Mouse (Mus musculus) liver, embryonic 12.5 days (tissue): ENCODE results near the gene Glrx. TPM values are rescaled to one million over a fixed set of nuclear protein-coding genes. Genes with fewer than 3 reads are reported as not detected.
"Not testable (repeated sequence)": the region's sequence is repeated elsewhere in the genome, so short reads cannot be mapped to it uniquely, and the experiment has no call there.

Source experiments
- ATAC-seq: fragments of 200-750 bp; cut with Nextera tagmentation; 2 replicates; pipeline ENCODE4 v1.8.0; 2017; ENCODE audit warnings: moderate number of reproducible peaks, mild to moderate bottlenecking, moderate library complexity
- H3K27ac ChIP-seq: fragments of 300-500 bp; sonication (generic); 2 replicates; pipeline ENCODE4 v1.5.1; 2016; ENCODE audit warnings: mild to moderate bottlenecking
- H3K27me3 ChIP-seq: fragments of 300-500 bp; sonication (generic); replicated peaks from 2 replicates; pipeline ENCODE4 v1.6.1; 2016; ENCODE audit warnings: mild to moderate bottlenecking, moderate library complexity
- H3K36me3 ChIP-seq: fragments of 300-500 bp; sonication (generic); 2 replicates; pipeline ENCODE4 v1.6.1; 2016; ENCODE audit warnings: mild to moderate bottlenecking, moderate library complexity
- H3K4me1 ChIP-seq: fragments of 300-500 bp; sonication (generic); 2 replicates; pipeline ENCODE4 v1.6.1; 2016
- H3K4me2 ChIP-seq: fragments of 300-500 bp; sonication (generic); 2 replicates; pipeline ENCODE4 v1.6.1; 2016; ENCODE audit warnings: mild to moderate bottlenecking, moderate library complexity
- H3K4me3 ChIP-seq: fragments of 300-500 bp; sonication (generic); 2 replicates; pipeline ENCODE4 v1.5.1; 2016; ENCODE audit warnings: mild to moderate bottlenecking, moderate library complexity
- H3K9ac ChIP-seq: fragments of 300-500 bp; sonication (generic); 2 replicates; pipeline ENCODE4 v1.6.1; 2016; ENCODE audit warnings: mild to moderate bottlenecking, moderate library complexity
- H3K9me3 ChIP-seq: fragments of 300-500 bp; sonication (generic); replicated peaks from 2 replicates; pipeline ENCODE4 v1.6.1; 2016; ENCODE audit warnings: mild to moderate bottlenecking, moderate library complexity
- WGBS: fragments of 180-500 bp; shearing (Covaris S2); methylation state at CpG from one replicate; pipeline ENCODE4 v1.1.7; 2016; ENCODE audit not compliant: insufficient replicate concordance; 5-methylcytosine and 5-hydroxymethylcytosine counted together
- polyA plus RNA-seq: library from polyadenylated mRNA; unstranded; fragments of >200 nt; fragmentation: Nextera tagmentation; extraction: Ambion mirVana; gene quantifications from 2 replicates; pipeline ENCODE4 v1.2.1, GENCODE M21; 2016

Glrx gene
- polyA plus RNA-seq, 1 experiment from 2014 or later: 23.0 TPM

GRCm38 (mm10) chr13:75818945-75819706 lies 20.5 kb upstream of the Glrx start:
- 74% methylated on average over 3 of the region's 3 CpGs for WGBS
- no peak for ATAC-seq
- no peak overlapping the region for H3K27ac ChIP-seq
- no peak overlapping the region for H3K4me2 ChIP-seq
- H3K36me3 ChIP-seq: no peaks in the 10 kb centered on the region
- no peaks in the 10 kb centered on the region for H3K9me3 ChIP-seq
- no peaks in the 10 kb centered on the region for H3K27me3 ChIP-seq
- H3K9ac ChIP-seq: no peak overlapping the region
- H3K4me3 ChIP-seq: no peak overlapping the region
- H3K4me1 ChIP-seq: no peaks in the 10 kb centered on the region

- no peak overlapping the region for H3K27ac ChIP-seq
These were observed 19.8 kb upstream of the Glrx start for GRCm38 (mm10) chr13:75819898-75820297.

GRCm38 (mm10) chr13:75822366-75822765 lies 17.3 kb upstream of the Glrx start:
- H3K27me3 ChIP-seq, H3K4me1 ChIP-seq, H3K9ac ChIP-seq, H3K4me3 ChIP-seq, H3K9me3 ChIP-seq, H3K4me2 ChIP-seq, ATAC-seq, H3K27ac ChIP-seq, H3K36me3 ChIP-seq: not testable (repeated sequence)
- 60% methylated on average over 4 of the region's 4 CpGs for WGBS

More at GRCm38 (mm10) chr13:75819898-75820297, 19.8 kb upstream of the Glrx start:
- no peaks in the 10 kb centered on the region for H3K36me3 ChIP-seq
- no peak for ATAC-seq
- H3K9me3 ChIP-seq: no peaks in the 10 kb centered on the region
- H3K27me3 ChIP-seq: no peaks in the 10 kb centered on the region
- no peak overlapping the region for H3K9ac ChIP-seq
- H3K4me2 ChIP-seq: no peak overlapping the region
- H3K4me3 ChIP-seq: no peak overlapping the region
- H3K4me1 ChIP-seq: no peaks in the 10 kb centered on the region

- 68% methylated on average over 9 of the region's 9 CpGs for WGBS
- ATAC-seq: no peak
- no peak overlapping the region for H3K4me2 ChIP-seq
These were observed 16.5 kb upstream of the Glrx start for GRCm38 (mm10) chr13:75823201-75823600.

GRCm38 (mm10) chr13:75824611-75825319 lies 14.9 kb upstream of the Glrx start:
- H3K36me3 ChIP-seq: no peaks in the 10 kb centered on the region
- ATAC-seq: no peak
- 57% methylated on average over 5 of the region's 5 CpGs for WGBS
- H3K4me2 ChIP-seq: no peak overlapping the region
- H3K27me3 ChIP-seq: no peaks in the 10 kb centered on the region
- no peak overlapping the region for H3K27ac ChIP-seq
- no peaks in the 10 kb centered on the region for H3K4me1 ChIP-seq
- H3K9ac ChIP-seq: no peak overlapping the region
- H3K9me3 ChIP-seq: no peaks in the 10 kb centered on the region
- H3K4me3 ChIP-seq: no peak overlapping the region

More at GRCm38 (mm10) chr13:75823201-75823600, 16.5 kb upstream of the Glrx start:
- Histone ChIP-seq H3K4me1 (no peaks in the 10 kb centered on the region), H3K27ac (no peak overlapping the region), H3K27me3 (no peaks in the 10 kb centered on the region), H3K36me3 (no peaks in the 10 kb centered on the region), H3K9me3 (no peaks in the 10 kb centered on the region), H3K9ac (no peak overlapping the region), H3K4me3 (no peak overlapping the region)

- ATAC-seq: no peak
- H3K9me3 ChIP-seq: no peaks in the 10 kb centered on the region
- no peak overlapping the region for H3K9ac ChIP-seq
- no peak overlapping the region for H3K4me3 ChIP-seq
- no peaks in the 10 kb centered on the region for H3K4me1 ChIP-seq
- no peaks in the 10 kb centered on the region for H3K27me3 ChIP-seq
- no peaks in the 10 kb centered on the region for H3K36me3 ChIP-seq
- no peak overlapping the region for H3K4me2 ChIP-seq
- WGBS: 78% methylated on average over 1 of the region's 1 CpGs
- no peak overlapping the region for H3K27ac ChIP-seq
These were observed 14.3 kb upstream of the Glrx start for GRCm38 (mm10) chr13:75825388-75825787.

GRCm38 (mm10) chr13:75830708-75831107 lies 9.0 kb upstream of the Glrx start:
- H3K4me3 ChIP-seq: no peak overlapping the region
- no peak overlapping the region for H3K4me2 ChIP-seq
- no peaks in the 10 kb centered on the region for H3K4me1 ChIP-seq
- H3K36me3 ChIP-seq: no peaks in the 10 kb centered on the region
- H3K27ac ChIP-seq: no peak overlapping the region
- no peaks in the 10 kb centered on the region for H3K9me3 ChIP-seq
- no peaks in the 10 kb centered on the region for H3K27me3 ChIP-seq
- WGBS: 63% methylated on average over 1 of the region's 1 CpGs
- no peak for ATAC-seq
- H3K9ac ChIP-seq: no peak overlapping the region

- Histone ChIP-seq H3K27me3 (no peaks in the 10 kb centered on the region), H3K9ac (no peak overlapping the region), H3K4me2 (no peak overlapping the region), H3K4me1 (no peaks in the 10 kb centered on the region), H3K36me3 (no peaks in the 10 kb centered on the region), H3K4me3 (no peak overlapping the region), H3K27ac (no peak overlapping the region), H3K9me3 (no peaks in the 10 kb centered on the region)
- WGBS: 69% methylated on average over 6 of the region's 6 CpGs
- ATAC-seq: no peak
These were observed 8.0 kb upstream of the Glrx start for GRCm38 (mm10) chr13:75831710-75832109.

- Histone ChIP-seq H3K4me3 (no peak overlapping the region), H3K27me3 (no peaks in the 10 kb centered on the region), H3K9me3 (no peaks in the 10 kb centered on the region), H3K4me1 (no peaks in the 10 kb centered on the region), H3K27ac (no peak overlapping the region), H3K36me3 (no peaks in the 10 kb centered on the region), H3K9ac (no peak overlapping the region), H3K4me2 (no peak overlapping the region)
- no peak for ATAC-seq
These were observed 7.0 kb upstream of the Glrx start for GRCm38 (mm10) chr13:75832697-75833096.

- Histone ChIP-seq H3K9ac (no peak overlapping the region), H3K9me3 (no peaks in the 10 kb centered on the region), H3K27ac (no peak overlapping the region), H3K27me3 (no peaks in the 10 kb centered on the region), H3K36me3 (no peaks in the 10 kb centered on the region), H3K4me2 (no peak overlapping the region), H3K4me1 (0 out of 2 replicates have a peak, but pooled peaks cover 4% of the 10 kb centered on the region), H3K4me3 (no peak overlapping the region)
- no peak for ATAC-seq
These were observed 6.2 kb upstream of the Glrx start for GRCm38 (mm10) chr13:75833499-75833898.

GRCm38 (mm10) chr13:75835461-75835860 lies 4.2 kb upstream of the Glrx start:
- no peak for ATAC-seq
- Histone ChIP-seq H3K27ac (no peak overlapping the region), H3K4me1 (peaks cover 24% of the 10 kb centered on the region), H3K9ac (no peak overlapping the region), H3K27me3 (no peaks in the 10 kb centered on the region), H3K36me3 (no peaks in the 10 kb centered on the region), H3K4me3 (no peak overlapping the region), H3K9me3 (no peaks in the 10 kb centered on the region), H3K4me2 (no peak overlapping the region)
- WGBS: 47% methylated on average over 2 of the region's 2 CpGs

- 81% methylated on average over 4 of the region's 4 CpGs for WGBS
- H3K27ac ChIP-seq: no peak overlapping the region
- no peaks in the 10 kb centered on the region for H3K9me3 ChIP-seq
- no peaks in the 10 kb centered on the region for H3K27me3 ChIP-seq
- no peak for ATAC-seq
- no peak overlapping the region for H3K4me3 ChIP-seq
- H3K36me3 ChIP-seq: no peaks in the 10 kb centered on the region
- peaks cover 51% of the 10 kb centered on the region for H3K4me1 ChIP-seq
- H3K4me2 ChIP-seq: no peak overlapping the region
- H3K9ac ChIP-seq: no peak overlapping the region
These were observed 1.2 kb upstream of the Glrx start for GRCm38 (mm10) chr13:75838506-75838905.
